In the genomic region with DNA sequence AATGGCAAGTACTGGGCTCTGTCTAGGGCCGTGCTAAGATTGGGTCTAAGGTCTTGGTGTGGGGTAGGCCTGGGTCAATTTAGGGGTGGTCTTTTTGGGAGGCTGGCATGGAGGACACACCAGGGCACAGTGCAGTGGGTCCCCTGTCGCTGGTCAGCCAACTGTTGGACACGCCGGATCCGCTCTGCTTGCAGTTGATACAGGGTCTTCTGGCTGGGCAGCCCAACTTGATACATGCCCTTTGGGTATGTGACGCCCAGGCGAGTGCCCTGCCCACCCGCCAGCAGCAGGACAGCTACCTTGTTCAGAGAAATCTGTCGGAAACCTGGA, we compare ENCODE assay signal across 8 mouse cellular contexts. TPM values are rescaled to one million over a fixed set of nuclear protein-coding genes. Genes with fewer than 3 reads are reported as not detected.
A peak's percentile ranks its signal among the peaks of the same experiment; 100 is the strongest.
DNase-seq lines count a peak whose midpoint lies in the region; ATAC-seq and TF ChIP-seq lines count a peak whose summit lies in the region.

No protein-coding gene starts in this region.

- no peaks in the 10 kb centered on the region for H3K9me3 ChIP-seq in embryonic facial prominence, embryonic 13.5 days
- H3K9me3 ChIP-seq in intestine, embryonic 15.5 days: no peaks in the 10 kb centered on the region

- peak overlapping the region; percentile 17 for H3ac ChIP-seq in myocyte (ENCODE audit: control insufficient read depth, insufficient read length)

- peak overlapping the region; percentile 86 for H3K4me3 ChIP-seq in liver, adult 2 months (ENCODE audit: insufficient read depth, low read depth, low read length)
- H3K4me3 ChIP-seq in embryonic facial prominence, embryonic 13.5 days: peak overlapping the region; percentile 66
- peak overlapping the region; percentile 68 for H3K4me3 ChIP-seq in intestine, embryonic 15.5 days (replicated peaks)
- peak overlapping the region; percentile 43 for H3K4me3 ChIP-seq in myocyte

- no peak for TF ChIP-seq POLR2A in liver, adult 2 months (IDR thresholded peaks at IDR 0.05; ENCODE audit: extremely low read depth, insufficient read depth, low read length)
- TF ChIP-seq POLR2A in myocyte (IDR thresholded peaks at IDR 0.05; ENCODE audit: insufficient read length, low read depth): no peak

- 60% methylated on average over 9 of the region's 9 CpGs for WGBS in liver, adult 2 months
- WGBS in embryonic facial prominence, embryonic 13.5 days: 28% methylated on average over 9 of the region's 9 CpGs
- WGBS in intestine, embryonic 15.5 days: 29% methylated on average over 9 of the region's 9 CpGs

- H3K4me1 ChIP-seq in liver, adult 2 months (ENCODE audit: control insufficient read depth, insufficient read depth, low read length): no peaks in the 10 kb centered on the region; the same call in 1 of the 2 replicates
- no peaks in the 10 kb centered on the region for H3K4me1 ChIP-seq in embryonic facial prominence, embryonic 13.5 days
- peaks cover 13% of the 10 kb centered on the region for H3K4me1 ChIP-seq in intestine, embryonic 15.5 days (replicated peaks)

- no peaks in the 10 kb centered on the region for H3K27me3 ChIP-seq in liver, adult 2 months (ENCODE audit: control insufficient read depth, insufficient read depth, low read length)
- H3K27me3 ChIP-seq in embryonic facial prominence, embryonic 13.5 days: peaks cover 36% of the 10 kb centered on the region
- no peaks in the 10 kb centered on the region for H3K27me3 ChIP-seq in intestine, embryonic 15.5 days (replicated peaks)
- H3K27me3 ChIP-seq in myocyte (ENCODE audit: control insufficient read depth, insufficient read depth, insufficient read length): no peaks in the 10 kb centered on the region

- no peak overlapping the region for H3K27ac ChIP-seq in liver, adult 2 months (replicated peaks; ENCODE audit: insufficient read depth, low read depth, low read length)
- no peak overlapping the region for H3K27ac ChIP-seq in embryonic facial prominence, embryonic 13.5 days
- H3K27ac ChIP-seq in intestine, embryonic 15.5 days: peak overlapping the region; percentile 75; the same call in 1 of the 2 replicates

- no peaks in the 10 kb centered on the region for H3K79me2 ChIP-seq in liver, adult 2 months (ENCODE audit: control insufficient read depth, insufficient read depth, low read length)
- no peaks in the 10 kb centered on the region for H3K79me2 ChIP-seq in myocyte (ENCODE audit: control insufficient read depth, insufficient read depth)

- TF ChIP-seq CTCF in liver, adult 2 months (IDR thresholded peaks at IDR 0.05; ENCODE audit: low read depth, low read length): no peak

- no peak for ATAC-seq in embryonic facial prominence, embryonic 13.5 days (ENCODE audit: insufficient number of reproducible peaks, insufficient read depth, low FRiP score, low TSS enrichment, low read depth)
- 0 out of 2 replicates have a peak, but pooled peaks have one; percentile 0 for ATAC-seq in intestine, embryonic 15.5 days

- H3K4me2 ChIP-seq in embryonic facial prominence, embryonic 13.5 days: peak overlapping the region; percentile 96
- peak overlapping the region; percentile 95 for H3K4me2 ChIP-seq in intestine, embryonic 15.5 days (replicated peaks)
- peak overlapping the region; percentile 94 for H3K4me2 ChIP-seq in myocyte (ENCODE audit: low read depth)

- peak overlapping the region; percentile 89 for H3K9ac ChIP-seq in liver, adult 2 months (ENCODE audit: low read depth, low read length)
- peak overlapping the region; percentile 83 for H3K9ac ChIP-seq in embryonic facial prominence, embryonic 13.5 days
- peak overlapping the region; percentile 70 for H3K9ac ChIP-seq in intestine, embryonic 15.5 days

- DNase-seq in liver, adult 2 months (ENCODE audit: extremely low read depth, low read depth, low spot score): no peak
- DNase-seq in liver: no peak
- DNase-seq in Muller cell, postnatal 12 days (ENCODE audit: inconsistent ontology term): no peak
- no peak for DNase-seq in cerebellum, adult 8-10 months
- DNase-seq in urinary bladder, adult 2 months (ENCODE audit: low spot score): no peak

- H3K36me3 ChIP-seq in liver, adult 2 months (ENCODE audit: control insufficient read depth, insufficient read depth, low read length): no peaks in the 10 kb centered on the region
- no peaks in the 10 kb centered on the region; the same call in none of the 2 replicates for H3K36me3 ChIP-seq in embryonic facial prominence, embryonic 13.5 days
- no peaks in the 10 kb centered on the region; the same call in 1 of the 2 replicates for H3K36me3 ChIP-seq in intestine, embryonic 15.5 days
- H3K36me3 ChIP-seq in myocyte (ENCODE audit: control insufficient read depth, insufficient read depth): peaks cover 3% of the 10 kb centered on the region

TF ChIP-seq in myocyte, 11 proteins besides CTCF, POLR2A, EP300 and RAD21:
- TF ChIP-seq E2F4 (IDR thresholded peaks at IDR 0.05; ENCODE audit: insufficient read depth): no peak
- no peak for TF ChIP-seq CEBPB (IDR thresholded peaks at IDR 0.05; ENCODE audit: insufficient read depth, poor library complexity, severe bottlenecking)
- TF ChIP-seq POLR2AphosphoS2 (IDR thresholded peaks at IDR 0.05; ENCODE audit: insufficient read length, low read depth): no peak
- no peak for TF ChIP-seq TCF12 (IDR thresholded peaks at IDR 0.05; ENCODE audit: insufficient read depth, poor library complexity, severe bottlenecking)
- TF ChIP-seq MYOD1 (IDR thresholded peaks at IDR 0.05; ENCODE audit: control insufficient read depth in 1 of 3, insufficient read length in 2 of 3, low read depth in 2 of 3): no peak

RNA-seq across cellular contexts. Expression of a gene that starts 0.8 kb away (rescaled TPM):
- 3.3 and 5.4 TPM in 2 replicates for total RNA-seq in liver, adult 2 months (2014; rRNA removed)
- polyA plus RNA-seq in liver, adult 2 months (2012; rRNA removed): 3.0 and 8.1 TPM in 2 replicates
- polyA plus RNA-seq in embryonic facial prominence, embryonic 13.5 days (2015; fragmentation: Nextera tagmentation; extraction: Ambion mirVana): 9.9 and 14.9 TPM in 2 replicates
- polyA plus RNA-seq in intestine, embryonic 15.5 days (2015; fragmentation: Nextera tagmentation; extraction: Ambion mirVana): 105 and 122 TPM in 2 replicates
- 68.3 TPM for polyA plus RNA-seq in myocyte (2012; fragmentation: generic; extraction: Trizol)
- 36.8 and 38.3 TPM in 2 replicates for polyA plus RNA-seq in urinary bladder, adult 2 months (2012; rRNA removed)

RNA-seq across cellular contexts. Expression of a gene that starts 7.4 kb away (rescaled TPM):
- 0.47 TPM in 1 of 2 replicates, not detected in the other for total RNA-seq in liver, adult 2 months (2014; rRNA removed)
- polyA plus RNA-seq in liver, adult 2 months (2012; rRNA removed): not detected in 2 replicates
- 38.9 and 47.9 TPM in 2 replicates for polyA plus RNA-seq in embryonic facial prominence, embryonic 13.5 days (2015; fragmentation: Nextera tagmentation; extraction: Ambion mirVana)
- 46.8 and 48.8 TPM in 2 replicates for polyA plus RNA-seq in intestine, embryonic 15.5 days (2015; fragmentation: Nextera tagmentation; extraction: Ambion mirVana)
- 10.4 TPM for polyA plus RNA-seq in myocyte (2012; fragmentation: generic; extraction: Trizol)
- 1.6 and 2.5 TPM in 2 replicates for polyA plus RNA-seq in urinary bladder, adult 2 months (2012; rRNA removed)

RNA-seq across cellular contexts. Expression of a gene that starts 8.6 kb away (rescaled TPM):
- total RNA-seq in liver, adult 2 months (2014; rRNA removed): 26.9 and 30.1 TPM in 2 replicates
- 28.6 and 45.1 TPM in 2 replicates for polyA plus RNA-seq in liver, adult 2 months (2012; rRNA removed)
- 23.0 and 25.5 TPM in 2 replicates for polyA plus RNA-seq in embryonic facial prominence, embryonic 13.5 days (2015; fragmentation: Nextera tagmentation; extraction: Ambion mirVana)
- 46.0 and 48.6 TPM in 2 replicates for polyA plus RNA-seq in intestine, embryonic 15.5 days (2015; fragmentation: Nextera tagmentation; extraction: Ambion mirVana)
- polyA plus RNA-seq in myocyte (2012; fragmentation: generic; extraction: Trizol): 43.0 TPM
- 36.0 and 37.3 TPM in 2 replicates for polyA plus RNA-seq in urinary bladder, adult 2 months (2012; rRNA removed)

RNA-seq across cellular contexts. Expression of a gene that starts 30.9 kb away (rescaled TPM):
- total RNA-seq in liver, adult 2 months (2014; rRNA removed): 0.87 and 0.92 TPM in 2 replicates
- polyA plus RNA-seq in liver, adult 2 months (2012; rRNA removed): 5.6 and 9.7 TPM in 2 replicates
- 0.87 and 1.1 TPM in 2 replicates for polyA plus RNA-seq in embryonic facial prominence, embryonic 13.5 days (2015; fragmentation: Nextera tagmentation; extraction: Ambion mirVana)
- polyA plus RNA-seq in intestine, embryonic 15.5 days (2015; fragmentation: Nextera tagmentation; extraction: Ambion mirVana): 12.1 and 15.6 TPM in 2 replicates
- polyA plus RNA-seq in myocyte (2012; fragmentation: generic; extraction: Trizol): 0.89 TPM
- 104 and 107 TPM in 2 replicates for polyA plus RNA-seq in urinary bladder, adult 2 months (2012; rRNA removed)

RNA-seq across cellular contexts. Expression of a gene that starts 32.6 kb away (rescaled TPM):
- total RNA-seq in liver, adult 2 months (2014; rRNA removed): 17.3 and 19.5 TPM in 2 replicates
- 8.1 TPM in 2 replicates for polyA plus RNA-seq in liver, adult 2 months (2012; rRNA removed)
- polyA plus RNA-seq in embryonic facial prominence, embryonic 13.5 days (2015; fragmentation: Nextera tagmentation; extraction: Ambion mirVana): 61.1 and 79.4 TPM in 2 replicates
- 40.2 and 40.8 TPM in 2 replicates for polyA plus RNA-seq in intestine, embryonic 15.5 days (2015; fragmentation: Nextera tagmentation; extraction: Ambion mirVana)
- 46.3 TPM for polyA plus RNA-seq in myocyte (2012; fragmentation: generic; extraction: Trizol)
- polyA plus RNA-seq in urinary bladder, adult 2 months (2012; rRNA removed): 15.2 and 22.8 TPM in 2 replicates
